Mouse (Mus musculus): ENCODE measurements at regions not wholly inside any gene's neighbourhood (a gene's known extent, or its start where the extent isn't known, plus 50 kb on each side); places are given as distances from the start of the nearest gene placed in this dataset.
A peak's percentile ranks its signal among the peaks of the same experiment; 100 is the strongest.

GRCm38 (mm10) chr8:26833784-26834183 lies 143.3 kb upstream of the Zfp703 start:
- Histone ChIP-seq H3K4me2 (replicated peaks; ENCODE audit: low read depth, low read length) (no peak overlapping the region), H3K36me3 (ENCODE audit: control insufficient read depth, insufficient read depth, low read length) (no peaks in the 10 kb centered on the region), H3K27ac (ENCODE audit: low read length) (no peak overlapping the region), H3K9me3 (ENCODE audit: control insufficient read depth, low read depth, low read length) (no peaks in the 10 kb centered on the region), H3K4me1 (ENCODE audit: control insufficient read depth, insufficient read depth, low read length) (peaks cover 29% of the 10 kb centered on the region), H3K9ac (replicated peaks; ENCODE audit: low read depth, low read length) (no peak overlapping the region), H3K4me3 (ENCODE audit: low read depth, low read length) (no peak overlapping the region), H3K27me3 (ENCODE audit: control insufficient read depth, insufficient read depth, low read length) (no peaks in the 10 kb centered on the region)
- ATAC-seq (ENCODE audit: insufficient number of reproducible peaks, insufficient read depth, low FRiP score, low read depth), result 0 out of 2 replicates have a peak, but pooled peaks have one; percentile 10
- WGBS, result 49% methylated on average over 5 of the region's 5 CpGs

GRCm38 (mm10) chr8:26834604-26835003 lies 142.5 kb upstream of the Zfp703 start:
- no peaks in the 10 kb centered on the region for H3K36me3 ChIP-seq (ENCODE audit: control insufficient read depth, insufficient read depth, low read length)
- H3K9ac ChIP-seq (replicated peaks; ENCODE audit: low read depth, low read length), result no peak overlapping the region
- no peaks in the 10 kb centered on the region for H3K27me3 ChIP-seq (ENCODE audit: control insufficient read depth, insufficient read depth, low read length)
- peaks cover 25% of the 10 kb centered on the region for H3K4me1 ChIP-seq (ENCODE audit: control insufficient read depth, insufficient read depth, low read length)
- H3K27ac ChIP-seq (ENCODE audit: low read length), result no peak overlapping the region
- H3K9me3 ChIP-seq (ENCODE audit: control insufficient read depth, low read depth, low read length), result no peaks in the 10 kb centered on the region
- H3K4me3 ChIP-seq (ENCODE audit: low read depth, low read length), result no peak overlapping the region
- WGBS, result 56% methylated on average over 13 of the region's 13 CpGs
- ATAC-seq (ENCODE audit: insufficient number of reproducible peaks, insufficient read depth, low FRiP score, low read depth), result no peak
- H3K4me2 ChIP-seq (replicated peaks; ENCODE audit: low read depth, low read length), result no peak overlapping the region

- ATAC-seq (ENCODE audit: insufficient number of reproducible peaks, insufficient read depth, low FRiP score, low read depth), result no peak
- Histone ChIP-seq H3K27ac (ENCODE audit: low read length) (no peak overlapping the region), H3K4me1 (ENCODE audit: control insufficient read depth, insufficient read depth, low read length) (peaks cover 25% of the 10 kb centered on the region), H3K36me3 (ENCODE audit: control insufficient read depth, insufficient read depth, low read length) (no peaks in the 10 kb centered on the region), H3K4me2 (replicated peaks; ENCODE audit: low read depth, low read length) (no peak overlapping the region), H3K27me3 (ENCODE audit: control insufficient read depth, insufficient read depth, low read length) (no peaks in the 10 kb centered on the region), H3K9ac (replicated peaks; ENCODE audit: low read depth, low read length) (no peak overlapping the region), H3K9me3 (ENCODE audit: control insufficient read depth, low read depth, low read length) (no peaks in the 10 kb centered on the region), H3K4me3 (ENCODE audit: low read depth, low read length) (no peak overlapping the region)
- WGBS, result 35% methylated on average over 8 of the region's 8 CpGs
Observed at GRCm38 (mm10) chr8:26835076-26835475, 142.0 kb upstream of the Zfp703 start.

GRCm38 (mm10) chr8:26835616-26836015 lies 141.5 kb upstream of the Zfp703 start:
- H3K4me3 ChIP-seq (ENCODE audit: low read depth, low read length), result no peak overlapping the region
- H3K27me3 ChIP-seq (ENCODE audit: control insufficient read depth, insufficient read depth, low read length), result no peaks in the 10 kb centered on the region
- H3K9me3 ChIP-seq (ENCODE audit: control insufficient read depth, low read depth, low read length), result no peaks in the 10 kb centered on the region
- H3K27ac ChIP-seq (ENCODE audit: low read length), result no peak overlapping the region
- H3K4me2 ChIP-seq (replicated peaks; ENCODE audit: low read depth, low read length), result no peak overlapping the region
- no peak overlapping the region for H3K9ac ChIP-seq (replicated peaks; ENCODE audit: low read depth, low read length)
- H3K4me1 ChIP-seq (ENCODE audit: control insufficient read depth, insufficient read depth, low read length), result peaks cover 27% of the 10 kb centered on the region
- WGBS, result 54% methylated on average over 6 of the region's 6 CpGs
- ATAC-seq (ENCODE audit: insufficient number of reproducible peaks, insufficient read depth, low FRiP score, low read depth), result no peak
- H3K36me3 ChIP-seq (ENCODE audit: control insufficient read depth, insufficient read depth, low read length), result no peaks in the 10 kb centered on the region

GRCm38 (mm10) chr8:26836552-26836951 lies 140.6 kb upstream of the Zfp703 start:
- Histone ChIP-seq H3K4me2 (replicated peaks; ENCODE audit: low read depth, low read length) (no peak overlapping the region), H3K36me3 (ENCODE audit: control insufficient read depth, insufficient read depth, low read length) (no peaks in the 10 kb centered on the region), H3K27ac (ENCODE audit: low read length) (no peak overlapping the region), H3K4me1 (ENCODE audit: control insufficient read depth, insufficient read depth, low read length) (peaks cover 23% of the 10 kb centered on the region), H3K9ac (replicated peaks; ENCODE audit: low read depth, low read length) (no peak overlapping the region), H3K4me3 (ENCODE audit: low read depth, low read length) (no peak overlapping the region), H3K9me3 (ENCODE audit: control insufficient read depth, low read depth, low read length) (no peaks in the 10 kb centered on the region), H3K27me3 (ENCODE audit: control insufficient read depth, insufficient read depth, low read length) (no peaks in the 10 kb centered on the region)
- no peak for ATAC-seq (ENCODE audit: insufficient number of reproducible peaks, insufficient read depth, low FRiP score, low read depth)
- WGBS, result 88% methylated on average over 7 of the region's 7 CpGs

GRCm38 (mm10) chr8:26840286-26840685 lies 136.8 kb upstream of the Zfp703 start:
- Histone ChIP-seq H3K36me3 (ENCODE audit: control insufficient read depth, insufficient read depth, low read length) (no peaks in the 10 kb centered on the region), H3K27ac (ENCODE audit: low read length) (peak overlapping the region; percentile 70), H3K9ac (replicated peaks; ENCODE audit: low read depth, low read length) (no peak overlapping the region), H3K4me3 (ENCODE audit: low read depth, low read length) (no peak overlapping the region), H3K27me3 (ENCODE audit: control insufficient read depth, insufficient read depth, low read length) (no peaks in the 10 kb centered on the region), H3K4me1 (ENCODE audit: control insufficient read depth, insufficient read depth, low read length) (peaks cover 11% of the 10 kb centered on the region; the same call in 1 of the 2 replicates), H3K9me3 (ENCODE audit: control insufficient read depth, low read depth, low read length) (no peaks in the 10 kb centered on the region), H3K4me2 (replicated peaks; ENCODE audit: low read depth, low read length) (no peak overlapping the region)
- no peak; the same call in 1 of the 2 replicates for ATAC-seq (ENCODE audit: insufficient number of reproducible peaks, insufficient read depth, low FRiP score, low read depth)
- 51% methylated on average over 2 of the region's 2 CpGs for WGBS

GRCm38 (mm10) chr8:26840745-26841680 lies 136.1 kb upstream of the Zfp703 start:
- Histone ChIP-seq H3K4me3 (ENCODE audit: low read depth, low read length) (no peak overlapping the region), H3K4me2 (replicated peaks; ENCODE audit: low read depth, low read length) (no peak overlapping the region), H3K9ac (replicated peaks; ENCODE audit: low read depth, low read length) (no peak overlapping the region), H3K27ac (ENCODE audit: low read length) (peak overlapping the region; percentile 84), H3K9me3 (ENCODE audit: control insufficient read depth, low read depth, low read length) (no peaks in the 10 kb centered on the region), H3K4me1 (ENCODE audit: control insufficient read depth, insufficient read depth, low read length) (peaks cover 8% of the 10 kb centered on the region; the same call in 1 of the 2 replicates), H3K36me3 (ENCODE audit: control insufficient read depth, insufficient read depth, low read length) (no peaks in the 10 kb centered on the region), H3K27me3 (ENCODE audit: control insufficient read depth, insufficient read depth, low read length) (no peaks in the 10 kb centered on the region)
- WGBS, result 67% methylated on average over 12 of the region's 12 CpGs
- ATAC-seq (ENCODE audit: insufficient number of reproducible peaks, insufficient read depth, low FRiP score, low read depth), result peak; percentile 91

- H3K9ac ChIP-seq (replicated peaks; ENCODE audit: low read depth, low read length), result no peak overlapping the region
- no peaks in the 10 kb centered on the region for H3K36me3 ChIP-seq (ENCODE audit: control insufficient read depth, insufficient read depth, low read length)
- H3K4me1 ChIP-seq (ENCODE audit: control insufficient read depth, insufficient read depth, low read length), result peaks cover 20% of the 10 kb centered on the region; the same call in 1 of the 2 replicates
- H3K9me3 ChIP-seq (ENCODE audit: control insufficient read depth, low read depth, low read length), result no peaks in the 10 kb centered on the region
- ATAC-seq (ENCODE audit: insufficient number of reproducible peaks, insufficient read depth, low FRiP score, low read depth), result no peak
- no peak overlapping the region for H3K4me2 ChIP-seq (replicated peaks; ENCODE audit: low read depth, low read length)
- no peak overlapping the region for H3K27ac ChIP-seq (ENCODE audit: low read length)
- H3K4me3 ChIP-seq (ENCODE audit: low read depth, low read length), result no peak overlapping the region
- WGBS, result 43% methylated on average over 6 of the region's 6 CpGs
- no peaks in the 10 kb centered on the region for H3K27me3 ChIP-seq (ENCODE audit: control insufficient read depth, insufficient read depth, low read length)
Observed at GRCm38 (mm10) chr8:26843714-26844113, 133.4 kb upstream of the Zfp703 start.

All from stomach, embryonic 14.5 days (tissue).